Mouse (Mus musculus): ENCODE data around the gene Elk4.
A peak's percentile ranks its signal among the peaks of the same experiment; 100 is the strongest.

The Elk4 gene

GRCm38 (mm10) chr1:132007282-132007815 is at the start of gene Elk4:
Elk4 (plus strand) TSS chr1:132007607.
- peak; percentile 68 to 85 for DNase-seq (ENCODE audit: low spot score in 2 of 2)

DNA sequence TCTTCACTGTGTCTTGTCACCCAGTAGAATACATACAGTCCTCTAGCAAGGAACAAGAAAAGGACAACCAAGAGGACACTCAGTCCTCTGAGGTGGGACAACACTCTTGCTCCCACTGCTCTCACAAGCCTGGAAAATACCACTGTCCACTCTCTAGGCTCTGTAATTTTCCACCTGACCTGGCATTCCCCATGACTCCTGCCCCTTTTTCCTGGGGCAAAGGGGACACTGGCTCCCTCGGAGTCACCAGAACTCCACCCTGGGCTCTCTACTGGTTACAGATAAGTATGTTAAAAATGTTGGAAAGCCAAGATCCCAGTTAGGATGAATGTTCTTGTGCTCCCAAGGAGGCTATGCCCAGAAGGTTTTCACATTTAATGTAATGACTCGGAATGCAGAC is 46.4 kb upstream of the Elk4 start:
- no peak for DNase-seq (ENCODE audit: low spot score in 2 of 2)

- no peak for DNase-seq (ENCODE audit: low spot score in 2 of 2)
Measured at GRCm38 (mm10) chr1:131962606-131963084, 44.8 kb upstream of the Elk4 start, which contains the start of gene Slc45a3. Slc45a3 (plus strand) TSS chr1:131962967.

DNA sequence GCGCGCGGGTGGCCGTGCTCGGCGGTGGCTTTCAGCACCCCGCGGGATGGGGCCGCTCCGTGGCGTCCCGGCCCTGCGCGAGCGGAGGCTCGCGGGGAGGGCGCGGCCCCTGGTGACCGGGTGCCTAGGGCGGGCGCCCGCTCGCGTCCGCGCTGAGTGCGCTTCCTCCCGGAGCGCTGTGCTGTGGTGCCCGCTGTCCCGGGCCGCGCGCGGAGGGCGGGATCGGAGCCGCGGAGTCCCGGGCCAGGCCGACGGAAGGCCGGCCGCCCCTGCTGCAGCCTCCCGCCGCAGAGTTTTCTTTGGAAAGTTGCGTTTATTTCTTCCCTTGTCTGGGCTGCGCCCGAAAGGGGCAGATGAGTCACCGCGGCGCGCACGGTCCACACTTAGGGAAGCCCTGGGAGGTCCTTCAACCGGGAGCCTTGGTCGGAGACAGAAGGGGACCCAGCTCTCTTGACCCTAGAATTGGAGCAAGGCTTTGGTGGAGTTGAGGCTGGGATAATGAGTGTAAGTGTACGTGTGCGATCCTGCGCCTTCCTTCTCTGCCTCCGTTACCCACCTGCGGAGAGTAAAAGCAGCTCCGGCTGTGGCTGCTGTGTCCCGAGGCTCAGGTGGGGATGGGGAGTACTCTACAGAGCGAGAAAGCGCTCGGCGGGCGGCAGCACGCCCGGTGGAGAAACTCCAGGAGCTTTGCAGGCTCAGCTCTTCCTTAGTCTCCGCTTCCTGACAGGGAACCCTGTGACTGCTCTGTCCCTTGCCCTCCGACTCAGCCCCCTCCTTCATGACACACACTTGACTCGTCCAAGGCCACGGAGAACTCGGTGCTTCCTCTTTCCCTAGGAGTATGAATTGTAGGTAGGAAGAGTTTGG is 44.1 kb upstream of the Elk4 start:
- DNase-seq (ENCODE audit: low spot score in 2 of 2): no peak

DNA sequence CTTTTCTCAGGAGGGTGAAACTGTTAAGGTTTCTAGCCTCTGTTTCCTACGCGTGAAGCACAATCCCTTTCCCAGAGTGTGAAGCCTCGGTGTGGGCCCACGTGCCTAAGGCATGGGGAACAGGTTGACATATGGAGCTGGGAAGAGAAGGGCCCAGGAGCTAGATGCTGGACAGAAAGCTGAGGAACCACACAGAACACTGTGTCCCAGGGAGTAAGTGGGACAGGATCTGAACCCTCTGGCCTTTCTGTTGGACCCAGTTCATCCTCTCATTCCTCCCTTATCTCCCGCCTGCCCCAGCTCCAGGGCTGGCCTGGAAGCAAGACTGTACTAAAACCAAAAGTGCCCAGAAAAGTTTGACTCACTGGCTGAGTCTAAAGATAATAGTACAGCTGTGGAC is 43.3 kb upstream of the Elk4 start:
- no peak for DNase-seq (ENCODE audit: low spot score in 2 of 2)

DNA sequence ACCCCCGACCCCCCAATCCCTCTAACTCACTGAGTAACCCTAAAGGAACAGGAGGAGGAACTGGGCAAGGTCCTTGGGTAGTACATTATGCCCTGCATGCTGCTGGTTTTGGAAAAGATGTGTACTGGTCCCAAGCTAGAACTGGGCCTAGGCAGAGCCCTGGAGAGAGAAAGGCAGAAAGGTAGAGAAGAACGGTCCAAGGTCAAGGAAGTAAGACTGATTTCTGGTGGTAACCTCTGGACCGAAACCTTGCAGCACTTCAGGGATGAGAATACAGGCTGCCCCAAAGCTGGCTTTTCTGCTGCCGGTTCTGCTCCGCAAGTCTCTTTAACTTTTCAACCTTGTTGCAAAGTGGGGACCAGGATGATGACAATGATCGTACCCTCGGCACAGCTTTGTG is 42.8 kb upstream of the Elk4 start:
- DNase-seq (ENCODE audit: low spot score in 2 of 2): no peak

DNA sequence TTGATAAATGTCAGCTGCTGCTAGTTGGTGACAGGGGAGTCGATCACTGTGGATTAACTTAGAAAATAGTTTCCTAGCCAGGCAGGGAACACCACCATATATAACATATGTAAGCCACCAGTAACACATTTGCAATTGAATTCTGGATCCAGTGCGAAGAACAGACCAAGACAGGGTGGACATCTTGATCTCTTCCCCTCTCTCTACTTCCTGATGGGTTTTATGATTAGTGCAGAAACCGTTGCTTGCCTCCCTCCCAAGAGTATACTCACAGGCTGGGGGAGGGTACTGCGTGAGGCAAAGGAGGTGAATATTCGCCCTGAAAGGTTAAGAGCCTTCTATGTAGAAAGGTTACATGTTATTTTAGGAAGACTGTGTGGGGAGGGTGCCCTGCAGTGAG is 41.6 kb upstream of the Elk4 start:
- no peak for DNase-seq (ENCODE audit: low spot score in 2 of 2)

DNA sequence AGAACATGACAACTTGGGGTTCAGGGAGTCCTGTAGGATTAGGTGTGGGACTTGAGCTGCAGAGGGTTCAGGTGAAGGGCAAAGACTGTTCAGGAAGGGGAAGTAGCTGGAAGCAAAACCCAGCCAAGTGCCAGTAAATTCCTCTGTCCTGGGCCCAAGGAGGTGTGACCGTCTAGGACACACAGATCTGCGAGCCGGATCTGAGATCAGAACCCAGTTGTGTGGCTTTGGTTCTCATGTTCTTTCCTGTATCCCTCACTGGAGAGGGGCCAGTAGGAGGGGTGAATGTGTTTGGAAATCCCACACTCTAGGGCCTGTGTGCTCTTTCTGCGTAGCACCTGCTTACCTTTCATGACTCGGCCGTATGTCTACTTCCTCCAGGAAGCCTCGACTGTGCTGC is 40.1 kb upstream of the Elk4 start:
- no peak for DNase-seq (ENCODE audit: low spot score in 2 of 2)

DNA sequence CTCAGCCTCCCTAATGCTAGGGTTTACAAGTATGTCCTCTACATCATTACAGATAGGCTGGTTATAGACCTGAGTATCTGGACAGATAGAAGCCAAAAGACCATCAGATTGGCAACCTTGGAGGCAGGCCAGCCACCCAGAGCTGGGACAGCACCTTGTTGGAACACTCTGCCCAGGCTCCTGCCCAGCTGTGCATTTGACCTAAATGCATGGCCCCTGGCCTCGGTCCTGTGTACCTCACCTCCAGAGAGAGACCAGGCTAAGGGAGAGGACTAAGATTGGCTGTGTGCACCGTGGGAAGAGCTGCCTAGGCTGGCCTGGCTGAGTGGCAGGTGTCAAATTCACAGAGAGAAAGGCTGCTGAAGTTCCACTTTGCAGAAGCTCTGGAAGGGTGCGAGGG is 38.9 kb upstream of the Elk4 start:
- no peak for DNase-seq (ENCODE audit: low spot score in 2 of 2)

- DNase-seq (ENCODE audit: low spot score in 2 of 2): no peak
Measured at GRCm38 (mm10) chr1:131968983-131969382, 38.4 kb upstream of the Elk4 start.

DNA sequence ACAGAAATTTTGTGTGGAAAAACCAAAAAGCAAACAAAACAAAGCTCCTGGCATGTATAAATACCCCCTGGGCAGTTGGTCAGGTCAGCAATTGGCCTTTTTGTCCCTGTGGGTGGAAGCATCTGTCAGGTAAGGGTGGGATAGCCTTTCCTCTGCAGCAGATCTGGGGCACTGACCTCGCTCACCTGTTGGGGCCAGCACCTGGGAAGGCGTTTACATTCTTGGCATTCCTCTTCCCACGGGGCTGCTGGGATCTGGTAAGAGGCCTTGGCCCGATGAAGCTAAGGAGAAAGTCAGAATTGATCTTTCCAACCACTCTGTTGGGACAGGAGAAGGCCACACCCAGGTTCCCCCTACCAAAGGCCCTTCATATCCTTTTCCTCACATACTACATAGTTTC is 37.6 kb upstream of the Elk4 start:
- no peak for DNase-seq (ENCODE audit: low spot score in 2 of 2)

GRCm38 (mm10) chr1:131970322-131970660 is 37.1 kb upstream of the Elk4 start:
- DNase-seq (ENCODE audit: low spot score in 2 of 2): no peak

- no peak for DNase-seq (ENCODE audit: low spot score in 2 of 2)
Measured at GRCm38 (mm10) chr1:131970661-131971520, 36.5 kb upstream of the Elk4 start.

GRCm38 (mm10) chr1:131971771-131972497 is 35.5 kb upstream of the Elk4 start:
- no peak for DNase-seq (ENCODE audit: low spot score in 2 of 2)

DNA sequence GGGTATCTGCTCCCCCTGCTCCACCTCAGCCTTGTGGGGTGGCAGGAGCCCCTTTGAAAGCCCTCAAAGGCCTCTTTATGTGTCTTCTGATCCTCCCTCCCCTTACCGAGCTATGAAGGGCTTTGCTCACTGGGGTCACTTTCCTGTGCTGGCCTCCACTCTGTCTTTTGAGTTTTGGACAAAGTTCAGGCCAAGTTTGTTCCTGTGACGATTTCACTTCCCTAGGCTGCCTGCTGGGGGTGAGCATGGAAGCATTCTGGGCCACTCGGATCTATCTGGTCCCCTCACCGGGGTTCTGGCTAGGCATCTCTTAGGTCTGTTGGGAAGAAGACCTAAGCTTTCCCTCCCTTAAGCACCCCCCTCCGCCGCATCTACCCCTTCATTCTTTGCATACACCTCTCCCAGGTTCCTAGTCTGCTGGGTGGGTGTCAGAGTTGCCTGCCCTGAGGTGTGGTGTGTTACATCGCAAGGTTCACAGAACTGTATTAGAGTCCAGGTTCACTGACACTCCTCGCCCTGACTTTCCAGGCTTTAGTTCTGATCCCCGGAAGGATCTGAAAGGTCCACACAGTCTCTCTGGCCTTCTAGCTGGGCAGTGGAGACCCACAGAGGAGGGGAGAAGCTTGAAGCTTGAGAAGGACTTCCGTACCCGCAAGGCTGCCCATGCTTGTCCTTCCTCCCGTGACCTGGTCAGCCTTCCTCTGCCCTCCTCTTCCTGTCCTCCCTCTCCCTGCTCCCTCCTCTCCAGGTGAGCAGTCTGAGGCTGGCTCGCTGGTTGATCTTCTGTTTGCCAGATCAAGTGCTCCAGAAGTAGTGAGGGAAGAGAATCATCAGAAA is 34.7 kb upstream of the Elk4 start:
- no peak for DNase-seq (ENCODE audit: low spot score in 2 of 2)

DNA sequence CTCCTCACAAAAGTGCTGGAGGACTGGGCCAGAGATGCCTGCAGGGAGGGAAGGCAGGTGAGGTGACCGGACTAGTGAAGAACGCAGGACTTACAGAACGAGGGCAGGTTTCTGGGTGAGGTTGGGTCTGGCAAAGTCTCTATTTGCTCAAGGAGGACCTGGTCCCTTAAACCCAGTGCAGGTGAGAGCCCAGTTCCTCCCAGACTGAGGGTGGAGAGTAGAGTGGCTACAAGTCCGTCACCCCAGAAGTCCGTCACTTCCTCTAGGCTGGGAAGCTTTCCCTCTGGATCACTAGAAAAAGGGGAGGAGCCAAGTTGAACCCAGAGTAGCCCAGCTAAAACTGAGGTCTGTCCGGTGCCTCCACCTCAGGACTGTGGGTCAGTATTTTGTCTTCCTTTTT is 33.4 kb upstream of the Elk4 start:
- no peak for DNase-seq (ENCODE audit: low spot score in 2 of 2)

GRCm38 (mm10) chr1:131976886-131977285 is 30.5 kb upstream of the Elk4 start:
- DNase-seq (ENCODE audit: low spot score in 2 of 2): no peak

DNA sequence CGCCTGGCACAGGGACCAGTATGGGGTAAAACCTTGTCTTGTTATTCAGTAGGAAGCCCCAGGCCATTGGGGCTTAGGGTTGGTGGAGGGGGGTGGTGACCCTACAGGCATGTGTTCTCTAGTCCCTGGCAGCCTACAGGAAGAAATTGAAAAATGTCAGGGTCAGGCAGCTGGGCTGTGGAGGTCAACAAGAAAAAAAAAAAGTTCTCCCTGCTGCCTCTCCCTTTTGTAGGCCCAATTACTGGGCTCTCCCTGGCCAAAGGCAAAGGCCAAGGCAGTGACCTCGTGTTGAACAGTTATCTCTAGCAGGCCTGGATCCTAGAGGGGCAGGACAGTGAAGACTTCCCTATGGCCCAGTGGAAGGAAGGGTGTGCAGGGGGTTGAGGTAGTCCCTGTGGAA is 26.9 kb upstream of the Elk4 start:
- no peak for DNase-seq (ENCODE audit: low spot score in 2 of 2)

GRCm38 (mm10) chr1:131981378-131982013 is 25.9 kb upstream of the Elk4 start:
- peak; percentile 48 to 80 for DNase-seq (ENCODE audit: low spot score in 2 of 2)

GRCm38 (mm10) chr1:131982907-131983306 is 24.5 kb upstream of the Elk4 start:
- DNase-seq (ENCODE audit: low spot score in 2 of 2): peak; percentile 64 to 78
